Mouse (Mus musculus) myocyte (in vitro differentiated cells): ENCODE measurements around the gene Svs5. TPM values are rescaled to one million over a fixed set of nuclear protein-coding genes. Genes with fewer than 3 reads are reported as not detected.

Experiments
- H3K27me3 ChIP-seq: one replicate; pipeline ENCODE4 v1.6.1; 2011; ENCODE audit not compliant: control insufficient read depth, insufficient read depth, insufficient read length
- H3K36me3 ChIP-seq: one replicate; pipeline ENCODE4 v1.6.1; 2011; ENCODE audit not compliant: control insufficient read depth, insufficient read depth
- H3K4me2 ChIP-seq: one replicate; pipeline ENCODE4 v1.6.1; 2011; ENCODE audit warnings: low read depth, control low read depth
- H3K4me3 ChIP-seq: one replicate; pipeline ENCODE4 v1.5.1; 2011; ENCODE audit warnings: mild to moderate bottlenecking, control low read depth, moderate library complexity
- H3K79me2 ChIP-seq: one replicate; pipeline ENCODE4 v1.6.1; 2011; ENCODE audit not compliant: control insufficient read depth, insufficient read depth
- H3ac ChIP-seq: one replicate; pipeline ENCODE4 v1.6.1; 2011; ENCODE audit not compliant: control insufficient read depth, insufficient read length
- CEBPB ChIP-seq: IDR thresholded peaks from 2 replicates; pipeline ENCODE4 v1.6.1; 2011; ENCODE audit warnings: mild to moderate bottlenecking, moderate library complexity; ENCODE audit not compliant: poor library complexity, insufficient read depth, severe bottlenecking
- E2F4 ChIP-seq: IDR thresholded peaks from one replicate; pipeline ENCODE4 v1.6.1; 2011; ENCODE audit warnings: mild to moderate bottlenecking, control low read depth, moderate library complexity; ENCODE audit not compliant: insufficient read depth
- MAX ChIP-seq: IDR thresholded peaks from one replicate; pipeline ENCODE4 v1.6.1; 2011; ENCODE audit warnings: low read depth, mild to moderate bottlenecking, control low read depth
- MYOD1 ChIP-seq, 3 experiments: IDR thresholded peaks; one replicate each; pipeline ENCODE4 v1.6.1; 2011; ENCODE audit warnings: control low read depth in 2 of 3, low read depth in 2 of 3, mild to moderate bottlenecking in 2 of 3, moderate library complexity in 1 of 3; ENCODE audit not compliant: insufficient read length in 2 of 3, control insufficient read depth in 1 of 3
- MYOG ChIP-seq, 3 experiments: IDR thresholded peaks; one replicate each; pipeline ENCODE4 v1.6.1; 2011; ENCODE audit warnings: control low read depth in 2 of 3, low read depth in 2 of 3, mild to moderate bottlenecking in 2 of 3; ENCODE audit not compliant: insufficient read length in 2 of 3, control insufficient read depth in 1 of 3, insufficient read depth in 1 of 3
- POLR2A ChIP-seq: IDR thresholded peaks from one replicate; pipeline ENCODE4 v1.6.1; 2011; ENCODE audit warnings: low read depth, mild to moderate bottlenecking, control low read depth, moderate library complexity; ENCODE audit not compliant: insufficient read length
- POLR2AphosphoS2 ChIP-seq: IDR thresholded peaks from one replicate; pipeline ENCODE4 v1.6.1; 2011; ENCODE audit warnings: low read depth, control low read depth; ENCODE audit not compliant: insufficient read length
- REST ChIP-seq: IDR thresholded peaks from one replicate; pipeline ENCODE4 v1.6.1; 2011; ENCODE audit warnings: mild to moderate bottlenecking, control low read depth, moderate library complexity; ENCODE audit not compliant: insufficient read depth, insufficient read length
- SRF ChIP-seq: IDR thresholded peaks from one replicate; pipeline ENCODE4 v1.6.1; 2011; ENCODE audit warnings: low read depth; ENCODE audit not compliant: control insufficient read depth, insufficient read length
- TCF12 ChIP-seq: IDR thresholded peaks from one replicate; pipeline ENCODE4 v1.6.1; 2011; ENCODE audit warnings: mild to moderate bottlenecking, control low read depth; ENCODE audit not compliant: poor library complexity, insufficient read depth, severe bottlenecking
- TCF3 ChIP-seq: IDR thresholded peaks from one replicate; pipeline ENCODE4 v1.6.1; 2011; ENCODE audit warnings: low read depth, control low read depth; ENCODE audit not compliant: insufficient read length
- USF1 ChIP-seq: IDR thresholded peaks from one replicate; pipeline ENCODE4 v1.6.1; 2011; ENCODE audit warnings: low read depth, mild to moderate bottlenecking, control low read depth, moderate library complexity
- polyA plus RNA-seq: library from polyadenylated mRNA; unstranded; fragments of >200 nt; fragmentation: generic; extraction: Trizol; gene quantifications from one replicate; pipeline ENCODE4 v1.2.1, GENCODE M21; 2012; ENCODE audit warnings: missing spikeins

Gene Svs5
- polyA plus RNA-seq, 1 experiment: not detected

- H3K4me3 ChIP-seq: no peak overlapping the region
- H3K4me2 ChIP-seq: no peak overlapping the region
- H3K27me3 ChIP-seq: no peaks in the 10 kb centered on the region
- TF ChIP-seq USF1: no peak
- H3K79me2 ChIP-seq: no peaks in the 10 kb centered on the region
- no peaks in the 10 kb centered on the region for H3K36me3 ChIP-seq
- no peak overlapping the region for H3ac ChIP-seq
Measured at GRCm38 (mm10) chr2:164348980-164349379, 16.4 kb downstream of the Svs5 start.

GRCm38 (mm10) chr2:164352697-164353096, 20.2 kb downstream of the Svs5 start:
- no peaks in the 10 kb centered on the region for H3K36me3 ChIP-seq
- TF ChIP-seq MYOG (IDR thresholded peaks at IDR 0.05; ENCODE audit: control insufficient read depth in 1 of 3, insufficient read depth in 1 of 3, insufficient read length in 2 of 3, low read depth in 2 of 3) (no peak), CEBPB (no peak), MAX (no peak), POLR2AphosphoS2 (no peak), REST (no peak), TCF12 (no peak), MYOD1 (IDR thresholded peaks at IDR 0.05; ENCODE audit: control insufficient read depth in 1 of 3, insufficient read length in 2 of 3, low read depth in 2 of 3) (no peak), USF1 (no peak), SRF (no peak), TCF3 (no peak), E2F4 (no peak), POLR2A (no peak)
- no peak overlapping the region for H3K4me2 ChIP-seq
- no peak overlapping the region for H3K4me3 ChIP-seq
- H3K27me3 ChIP-seq: no peaks in the 10 kb centered on the region
- no peak overlapping the region for H3ac ChIP-seq
- H3K79me2 ChIP-seq: no peaks in the 10 kb centered on the region

GRCm38 (mm10) chr2:164353356-164353755, 20.8 kb downstream of the Svs5 start:
- no peak overlapping the region for H3ac ChIP-seq
- H3K79me2 ChIP-seq: no peaks in the 10 kb centered on the region
- H3K4me3 ChIP-seq: no peak overlapping the region
- TF ChIP-seq TCF3: no peak
- no peak for TF ChIP-seq USF1
- no peak for TF ChIP-seq REST
- no peaks in the 10 kb centered on the region for H3K27me3 ChIP-seq
- no peaks in the 10 kb centered on the region for H3K36me3 ChIP-seq
- H3K4me2 ChIP-seq: no peak overlapping the region

- Histone ChIP-seq H3K4me2 (peak overlapping the region; percentile 46), H3K27me3 (no peaks in the 10 kb centered on the region), H3K36me3 (no peaks in the 10 kb centered on the region), H3ac (no peak overlapping the region), H3K4me3 (no peak overlapping the region), H3K79me2 (no peaks in the 10 kb centered on the region)
- TF ChIP-seq CEBPB: peak; percentile 78
- TF ChIP-seq TCF12: no peak
Measured at GRCm38 (mm10) chr2:164356177-164356967, 23.8 kb downstream of the Svs5 start.

- H3K79me2 ChIP-seq: no peaks in the 10 kb centered on the region
- H3K4me3 ChIP-seq: no peak overlapping the region
- H3K36me3 ChIP-seq: no peaks in the 10 kb centered on the region
- no peaks in the 10 kb centered on the region for H3K27me3 ChIP-seq
- H3ac ChIP-seq: no peak overlapping the region
- TF ChIP-seq CEBPB (no peak), TCF12 (no peak), MAX (no peak), E2F4 (no peak), POLR2A (no peak), TCF3 (no peak), MYOG (IDR thresholded peaks at IDR 0.05; ENCODE audit: control insufficient read depth in 1 of 3, insufficient read depth in 1 of 3, insufficient read length in 2 of 3, low read depth in 2 of 3) (no peak), SRF (no peak), POLR2AphosphoS2 (no peak), MYOD1 (IDR thresholded peaks at IDR 0.05; ENCODE audit: control insufficient read depth in 1 of 3, insufficient read length in 2 of 3, low read depth in 2 of 3) (no peak), USF1 (no peak), REST (no peak)
- no peak overlapping the region for H3K4me2 ChIP-seq
Measured at GRCm38 (mm10) chr2:164358373-164358772, 25.8 kb downstream of the Svs5 start.
